ENCODE assay signal across 18 mouse cellular contexts in genomic region chr16:95602504-95602903, GRCm38 (mm10). TPM values are rescaled to one million over a fixed set of nuclear protein-coding genes. Genes with fewer than 3 reads are reported as not detected.
DNase-seq lines count a peak whose midpoint lies in the region; ATAC-seq and TF ChIP-seq lines count a peak whose summit lies in the region.
"Had no signal": no experiment of that assay in that cellular context is flagged by ENCODE, and none has a peak within 500 bp of the region (broad histone marks: within the 10 kb centered on the region; RNA-seq: fewer than 3 reads in every experiment).

No protein-coding gene starts in this region.

- H3K27ac ChIP-seq in hindbrain, embryonic 13.5 days, result peak overlapping the region; percentile 53; the same call in 1 of the 2 replicates
- H3K27ac ChIP-seq in hindbrain, embryonic 11.5 days (ENCODE audit: low read depth, low read length), result no peak overlapping the region
- peak overlapping the region; percentile 49 for H3K27ac ChIP-seq in midbrain, embryonic 12.5 days (replicated peaks)
- no peak overlapping the region for H3K27ac ChIP-seq in midbrain, embryonic 16.5 days (ENCODE audit: low read length)
- H3K27ac ChIP-seq in embryonic fibroblast, embryonic 13.5 days (ENCODE audit: insufficient read depth, low read length), result peak overlapping the region; percentile 20; the same call in 1 of the 2 replicates
- no peak overlapping the region for H3K27ac ChIP-seq in kidney, embryonic 15.5 days
- H3K27ac ChIP-seq: heart, embryonic 15.5 days; hindbrain, embryonic 15.5 days; left cerebral cortex, adult 2 months; liver, embryonic 12.5 days; neural tube, embryonic 15.5 days; stomach, embryonic 15.5 days had no signal

- H3K9me3 ChIP-seq in hindbrain, embryonic 13.5 days, result no peaks in the 10 kb centered on the region
- H3K9me3 ChIP-seq in hindbrain, embryonic 11.5 days (ENCODE audit: control insufficient read depth, low read length), result no peaks in the 10 kb centered on the region
- H3K9me3 ChIP-seq in midbrain, embryonic 12.5 days, result no peaks in the 10 kb centered on the region
- no peaks in the 10 kb centered on the region for H3K9me3 ChIP-seq in midbrain, embryonic 16.5 days (replicated peaks; ENCODE audit: control insufficient read depth, low read length, poor library complexity, severe bottlenecking)
- H3K9me3 ChIP-seq in kidney, embryonic 15.5 days (replicated peaks), result no peaks in the 10 kb centered on the region
- H3K9me3 ChIP-seq: forebrain, embryonic 12.5 days; heart, embryonic 15.5 days; hindbrain, embryonic 15.5 days; liver, embryonic 12.5 days; neural tube, embryonic 15.5 days; stomach, embryonic 15.5 days had no signal

- no peaks in the 10 kb centered on the region for H3K36me3 ChIP-seq in hindbrain, embryonic 13.5 days
- H3K36me3 ChIP-seq in hindbrain, embryonic 11.5 days (ENCODE audit: control insufficient read depth, insufficient read depth, low read length), result no peaks in the 10 kb centered on the region
- H3K36me3 ChIP-seq in midbrain, embryonic 12.5 days, result no peaks in the 10 kb centered on the region
- H3K36me3 ChIP-seq in midbrain, embryonic 16.5 days (ENCODE audit: control insufficient read depth, insufficient read depth, low read length), result no peaks in the 10 kb centered on the region
- no peaks in the 10 kb centered on the region for H3K36me3 ChIP-seq in kidney, embryonic 15.5 days
- H3K36me3 ChIP-seq: forebrain, embryonic 12.5 days; heart, embryonic 15.5 days; hindbrain, embryonic 15.5 days; liver, embryonic 12.5 days; neural tube, embryonic 15.5 days; stomach, embryonic 15.5 days had no signal

- H3K27me3 ChIP-seq in hindbrain, embryonic 13.5 days, result no peaks in the 10 kb centered on the region
- no peaks in the 10 kb centered on the region for H3K27me3 ChIP-seq in hindbrain, embryonic 11.5 days (ENCODE audit: control insufficient read depth, insufficient read depth, low read length)
- no peaks in the 10 kb centered on the region for H3K27me3 ChIP-seq in midbrain, embryonic 12.5 days
- H3K27me3 ChIP-seq in midbrain, embryonic 16.5 days (ENCODE audit: control insufficient read depth, insufficient read depth, low read depth, low read length), result no peaks in the 10 kb centered on the region
- H3K27me3 ChIP-seq in kidney, embryonic 15.5 days, result no peaks in the 10 kb centered on the region
- H3K27me3 ChIP-seq: heart, embryonic 15.5 days; hindbrain, embryonic 15.5 days; liver, embryonic 12.5 days; neural tube, embryonic 15.5 days; stomach, embryonic 15.5 days had no signal

- no peak overlapping the region for H3K4me2 ChIP-seq in hindbrain, embryonic 13.5 days
- no peak overlapping the region for H3K4me2 ChIP-seq in hindbrain, embryonic 11.5 days (replicated peaks; ENCODE audit: low read depth, low read length)
- no peak overlapping the region for H3K4me2 ChIP-seq in midbrain, embryonic 12.5 days (replicated peaks)
- H3K4me2 ChIP-seq in midbrain, embryonic 16.5 days (ENCODE audit: low read length), result no peak overlapping the region
- no peak overlapping the region for H3K4me2 ChIP-seq in kidney, embryonic 15.5 days
- H3K4me2 ChIP-seq: forebrain, embryonic 12.5 days; heart, embryonic 15.5 days; hindbrain, embryonic 15.5 days; liver, embryonic 12.5 days; neural tube, embryonic 15.5 days; stomach, embryonic 15.5 days had no signal

- peaks cover 23% of the 10 kb centered on the region for H3K4me1 ChIP-seq in hindbrain, embryonic 13.5 days (replicated peaks)
- H3K4me1 ChIP-seq in hindbrain, embryonic 11.5 days (replicated peaks; ENCODE audit: control insufficient read depth, insufficient read depth, low read length), result peaks cover 2% of the 10 kb centered on the region; the same call in 1 of the 2 replicates
- H3K4me1 ChIP-seq in midbrain, embryonic 12.5 days, result peaks cover 13% of the 10 kb centered on the region
- H3K4me1 ChIP-seq in midbrain, embryonic 16.5 days (ENCODE audit: control insufficient read depth, insufficient read depth, low read length), result no peaks in the 10 kb centered on the region
- H3K4me1 ChIP-seq in embryonic fibroblast, embryonic 13.5 days (ENCODE audit: control insufficient read depth, insufficient read depth, low read length), result no peaks in the 10 kb centered on the region
- peaks cover 12% of the 10 kb centered on the region; the same call in 1 of the 2 replicates for H3K4me1 ChIP-seq in kidney, embryonic 15.5 days
- H3K4me1 ChIP-seq: heart, embryonic 15.5 days; liver, embryonic 12.5 days had no signal

- no peak overlapping the region for H3K4me3 ChIP-seq in hindbrain, embryonic 13.5 days
- H3K4me3 ChIP-seq in hindbrain, embryonic 11.5 days (ENCODE audit: low read depth, low read length), result no peak overlapping the region
- no peak overlapping the region for H3K4me3 ChIP-seq in midbrain, embryonic 12.5 days
- no peak overlapping the region for H3K4me3 ChIP-seq in midbrain, embryonic 16.5 days (ENCODE audit: low read depth, low read length)
- H3K4me3 ChIP-seq in embryonic fibroblast, embryonic 13.5 days (ENCODE audit: insufficient read depth, low read length), result no peak overlapping the region
- no peak overlapping the region for H3K4me3 ChIP-seq in kidney, embryonic 15.5 days (replicated peaks)
- H3K4me3 ChIP-seq: forebrain, embryonic 12.5 days; heart, embryonic 15.5 days; hindbrain, embryonic 15.5 days; left cerebral cortex, adult 2 months; liver, embryonic 12.5 days; neural tube, embryonic 15.5 days; stomach, embryonic 15.5 days had no signal

- no peak for DNase-seq in hindbrain, embryonic 11.5 days (ENCODE audit: low spot score)
- no peak for DNase-seq in left cerebral cortex, postnatal 14 days (ENCODE audit: low spot score in 2 of 2)
- DNase-seq in ovary, adult 18-20 months (ENCODE audit: low spot score), result no peak
- DNase-seq: cerebellum, adult 18-20 months; heart, adult 11 months; kidney, adult 18-20 months had no signal

- 33% methylated on average over 5 of the region's 5 CpGs for WGBS in hindbrain, embryonic 13.5 days
- 33% methylated on average over 5 of the region's 5 CpGs for WGBS in hindbrain, embryonic 11.5 days
- 31% methylated on average over 5 of the region's 5 CpGs for WGBS in midbrain, embryonic 12.5 days
- 32% methylated on average over 5 of the region's 5 CpGs for WGBS in midbrain, embryonic 16.5 days
- 28% methylated on average over 5 of the region's 5 CpGs for WGBS in kidney, embryonic 15.5 days

- no peak for ATAC-seq in hindbrain, embryonic 13.5 days (ENCODE audit: low FRiP score)
- no peak for ATAC-seq in hindbrain, embryonic 11.5 days (ENCODE audit: low FRiP score)
- ATAC-seq in midbrain, embryonic 12.5 days (ENCODE audit: low FRiP score, low read depth), result no peak
- no peak for ATAC-seq in midbrain, embryonic 16.5 days
- ATAC-seq in kidney, embryonic 15.5 days (replicated peaks; ENCODE audit: low FRiP score), result no peak
- ATAC-seq: liver, embryonic 12.5 days had no signal

- no peak for TF ChIP-seq POLR2A in embryonic fibroblast, embryonic 13.5 days (IDR thresholded peaks at IDR 0.05; ENCODE audit: low read depth, low read length)

- intact Hi-C loops in left cerebral cortex, postnatal 14 days (cut with DNase I), result no loop called here

- TF ChIP-seq CTCF in embryonic fibroblast, embryonic 13.5 days (IDR thresholded peaks at IDR 0.05; ENCODE audit: borderline replicate concordance, insufficient read depth, low read length), result no peak

- no peak overlapping the region for H3K9ac ChIP-seq in hindbrain, embryonic 13.5 days
- no peak overlapping the region for H3K9ac ChIP-seq in hindbrain, embryonic 11.5 days (ENCODE audit: low read depth, low read length)
- no peak overlapping the region for H3K9ac ChIP-seq in midbrain, embryonic 12.5 days (replicated peaks)
- H3K9ac ChIP-seq in midbrain, embryonic 16.5 days (ENCODE audit: low read depth, low read length), result no peak overlapping the region
- H3K9ac ChIP-seq in kidney, embryonic 15.5 days, result no peak overlapping the region
- H3K9ac ChIP-seq: forebrain, embryonic 12.5 days; heart, embryonic 15.5 days; hindbrain, embryonic 15.5 days; liver, embryonic 12.5 days; neural tube, embryonic 15.5 days; stomach, embryonic 15.5 days had no signal

RNA-seq across cellular contexts. Expression of gene Erg, which starts 16.1 kb away (rescaled TPM):
- polyA plus RNA-seq in hindbrain, embryonic 13.5 days (2015; fragmentation: Nextera tagmentation; extraction: Ambion mirVana), result 2.1 and 3.0 TPM in 2 replicates
- polyA plus RNA-seq in hindbrain, embryonic 11.5 days (2014; fragmentation: Nextera tagmentation; extraction: Ambion mirVana), result 3.0 and 3.4 TPM in 2 replicates
- polyA plus RNA-seq in midbrain, embryonic 12.5 days (2016; fragmentation: Nextera tagmentation; extraction: Ambion mirVana), result 3.3 and 4.3 TPM in 2 replicates
- 1.3 and 1.4 TPM in 2 replicates for polyA plus RNA-seq in midbrain, embryonic 16.5 days (2015; fragmentation: Nextera tagmentation; extraction: Ambion mirVana)
- 6.1 and 17.6 TPM in 2 replicates for polyA plus RNA-seq in embryonic fibroblast, embryonic 13.5 days (2011; ENCODE audit: insufficient read length, low read depth, missing spikeins)
- 6.7 and 8.4 TPM in 2 replicates for polyA plus RNA-seq in kidney, embryonic 15.5 days (2015; fragmentation: Nextera tagmentation; extraction: Ambion mirVana)
- total RNA-seq in left cerebral cortex, postnatal 14 days (2021), result 1 to 10 TPM; 8.4 to 8.8 TPM

Comparison
In these comparisons a context has a peak if more than half of its experiments do, and no peak if none do; other contexts are left out.
1. H3K27ac ChIP-seq: peak in hindbrain, embryonic 13.5 days (single experiment), midbrain, embryonic 12.5 days (single experiment) and embryonic fibroblast, embryonic 13.5 days (single experiment); none in hindbrain, embryonic 11.5 days (single experiment), midbrain, embryonic 16.5 days (single experiment) and kidney, embryonic 15.5 days (single experiment).